Mouse (Mus musculus): Measurements from ENCODE around the gene Cldn19. TPM values are rescaled to one million over a fixed set of nuclear protein-coding genes. Genes with fewer than 3 reads are reported as not detected.
A peak's percentile ranks its signal among the peaks of the same experiment; 100 is the strongest.

The Cldn19 gene
- polyA plus RNA-seq, 1 experiment from 2014 or later = not detected

GRCm38 (mm10) chr4:119239181-119239682, 16.0 kb upstream of the Cldn19 start:
- Histone ChIP-seq H3K4me2 (peak overlapping the region; percentile 63), H3K27me3 (0 out of 2 replicates have a peak, but pooled peaks cover 5% of the 10 kb centered on the region), H3K4me3 (replicated peaks) (peak overlapping the region; percentile 39), H3K36me3 (replicated peaks) (no peaks in the 10 kb centered on the region; the same call in 1 of the 2 replicates), H3K4me1 (replicated peaks) (peaks cover 27% of the 10 kb centered on the region), H3K27ac (replicated peaks) (no peak overlapping the region; the same call in 1 of the 2 replicates), H3K9ac (peak overlapping the region; percentile 30; the same call in 1 of the 2 replicates), H3K9me3 (replicated peaks) (no peaks in the 10 kb centered on the region)
- WGBS (ENCODE audit: insufficient replicate concordance) = 14% methylated on average over 12 of the region's 12 CpGs
- peak; percentile 56 for ATAC-seq (ENCODE audit: insufficient read depth)

GRCm38 (mm10) chr4:119241664-119242063, 13.6 kb upstream of the Cldn19 start:
- peaks cover 6% of the 10 kb centered on the region; the same call in 1 of the 2 replicates for H3K36me3 ChIP-seq (replicated peaks)
- no peak overlapping the region for H3K4me2 ChIP-seq
- 80% methylated on average over 14 of the region's 14 CpGs for WGBS (ENCODE audit: insufficient replicate concordance)
- no peaks in the 10 kb centered on the region for H3K9me3 ChIP-seq (replicated peaks)
- H3K4me1 ChIP-seq (replicated peaks) = peaks cover 22% of the 10 kb centered on the region
- H3K4me3 ChIP-seq (replicated peaks) = no peak overlapping the region
- H3K27ac ChIP-seq (replicated peaks) = no peak overlapping the region
- no peak for ATAC-seq (ENCODE audit: insufficient read depth)
- no peak overlapping the region for H3K9ac ChIP-seq
- no peaks in the 10 kb centered on the region for H3K27me3 ChIP-seq

DNA sequence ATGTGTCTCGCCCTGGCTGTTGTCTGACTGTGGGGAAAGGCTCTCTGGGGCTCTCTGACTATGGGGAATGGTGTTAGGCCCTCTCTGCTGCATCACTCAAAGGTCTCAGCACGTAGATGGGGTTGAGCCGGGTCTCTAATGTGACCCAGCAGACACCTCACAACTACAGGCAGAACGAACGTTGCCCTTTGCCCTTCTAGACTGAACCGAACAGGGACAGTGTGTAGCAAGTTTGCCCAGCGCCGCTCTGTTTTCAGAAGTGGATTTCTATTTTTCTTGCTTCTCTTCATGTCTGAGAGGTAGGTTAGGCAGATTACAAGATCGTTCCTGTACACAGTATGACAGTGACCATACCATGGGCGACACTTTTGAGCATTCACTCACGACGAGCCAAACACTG, 12.6 kb upstream of the Cldn19 start:
- Histone ChIP-seq H3K36me3 (replicated peaks) (peaks cover 6% of the 10 kb centered on the region; the same call in 1 of the 2 replicates), H3K4me2 (no peak overlapping the region), H3K27ac (replicated peaks) (no peak overlapping the region), H3K4me3 (replicated peaks) (no peak overlapping the region), H3K9ac (no peak overlapping the region), H3K27me3 (no peaks in the 10 kb centered on the region), H3K9me3 (replicated peaks) (no peaks in the 10 kb centered on the region), H3K4me1 (replicated peaks) (peaks cover 22% of the 10 kb centered on the region)
- no peak for ATAC-seq (ENCODE audit: insufficient read depth)
- 76% methylated on average over 12 of the region's 12 CpGs for WGBS (ENCODE audit: insufficient replicate concordance)

DNA sequence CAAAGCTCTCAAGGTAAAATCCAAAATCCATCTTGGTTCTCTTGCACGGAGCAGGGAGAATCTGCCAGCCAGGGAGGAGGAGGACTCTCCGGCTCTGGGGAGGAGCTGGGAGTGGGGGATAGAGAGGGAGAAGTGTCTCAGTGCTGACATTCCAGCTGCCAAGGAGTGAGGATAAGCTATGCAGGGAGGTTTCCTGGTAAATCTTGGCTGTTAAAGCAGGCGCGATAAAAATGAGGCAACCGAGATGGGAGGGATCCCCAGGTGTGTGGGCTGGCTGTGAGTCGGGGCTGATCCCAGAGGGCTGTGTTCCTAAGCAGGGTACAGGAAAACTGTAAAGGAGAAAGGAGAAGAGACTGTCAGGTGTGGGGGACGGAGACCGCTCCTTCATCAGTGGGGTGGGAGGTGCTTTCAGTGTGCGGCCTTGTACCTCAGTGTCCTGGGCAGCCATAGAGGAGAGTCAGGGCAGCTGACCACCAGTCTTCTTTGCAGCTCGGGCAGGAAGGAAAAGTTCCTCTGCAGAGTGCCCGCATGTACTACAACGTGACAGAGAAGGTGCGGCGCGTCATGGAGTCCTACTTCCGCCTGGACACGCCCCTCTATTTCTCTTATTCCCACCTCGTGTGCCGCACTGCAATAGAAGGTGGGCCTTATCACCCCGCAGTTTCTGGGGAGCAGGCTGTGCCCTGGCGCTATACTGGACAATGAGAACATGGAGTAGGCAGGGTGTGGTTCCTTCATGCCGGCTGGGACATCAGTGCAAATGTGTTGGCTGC, 10.6 kb upstream of the Cldn19 start:
- ATAC-seq (ENCODE audit: insufficient read depth) = no peak
- no peaks in the 10 kb centered on the region for H3K27me3 ChIP-seq
- no peak overlapping the region for H3K27ac ChIP-seq (replicated peaks)
- peaks cover 9% of the 10 kb centered on the region for H3K4me1 ChIP-seq (replicated peaks)
- WGBS (ENCODE audit: insufficient replicate concordance) = 72% methylated on average over 22 of the region's 22 CpGs
- H3K36me3 ChIP-seq (replicated peaks) = peaks cover 6% of the 10 kb centered on the region
- H3K4me2 ChIP-seq = no peak overlapping the region
- H3K9me3 ChIP-seq (replicated peaks) = no peaks in the 10 kb centered on the region
- no peak overlapping the region for H3K9ac ChIP-seq
- no peak overlapping the region for H3K4me3 ChIP-seq (replicated peaks)

DNA sequence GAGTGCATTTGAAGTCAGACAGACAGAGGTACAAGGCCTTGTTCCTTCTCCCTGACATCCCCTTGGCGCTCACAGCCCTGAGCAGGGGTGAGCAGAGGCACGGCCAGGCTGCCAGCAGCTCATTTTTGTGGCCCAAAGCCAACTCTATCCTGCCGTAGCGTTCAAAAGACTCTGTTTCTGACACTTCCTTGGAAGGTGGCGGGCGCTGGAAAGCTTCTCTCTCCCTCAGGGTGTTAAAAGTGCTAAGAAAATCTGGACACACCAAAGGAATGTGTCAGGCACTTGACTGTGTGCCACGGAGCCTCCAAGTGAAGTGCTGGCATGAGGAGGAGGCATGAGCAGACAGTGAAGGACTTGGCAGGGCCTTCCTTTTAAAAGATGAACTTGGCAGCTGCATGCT, 9.7 kb upstream of the Cldn19 start:
- H3K36me3 ChIP-seq (replicated peaks) = peaks cover 6% of the 10 kb centered on the region
- H3K4me2 ChIP-seq = no peak overlapping the region
- no peaks in the 10 kb centered on the region for H3K9me3 ChIP-seq (replicated peaks)
- ATAC-seq (ENCODE audit: insufficient read depth) = no peak
- no peak overlapping the region for H3K9ac ChIP-seq
- H3K4me1 ChIP-seq (replicated peaks) = 0 out of 2 replicates have a peak, but pooled peaks cover 7% of the 10 kb centered on the region
- no peak overlapping the region for H3K27ac ChIP-seq (replicated peaks)
- 71% methylated on average over 7 of the region's 7 CpGs for WGBS (ENCODE audit: insufficient replicate concordance)
- no peaks in the 10 kb centered on the region for H3K27me3 ChIP-seq
- no peak overlapping the region for H3K4me3 ChIP-seq (replicated peaks)

- no peak overlapping the region for H3K27ac ChIP-seq (replicated peaks)
- H3K9ac ChIP-seq = no peak overlapping the region
- 85% methylated on average over 9 of the region's 9 CpGs for WGBS (ENCODE audit: insufficient replicate concordance)
- no peak for ATAC-seq (ENCODE audit: insufficient read depth)
- H3K4me3 ChIP-seq (replicated peaks) = no peak overlapping the region
- 0 out of 2 replicates have a peak, but pooled peaks cover 7% of the 10 kb centered on the region for H3K4me1 ChIP-seq (replicated peaks)
- H3K27me3 ChIP-seq = no peaks in the 10 kb centered on the region
- H3K36me3 ChIP-seq (replicated peaks) = peaks cover 6% of the 10 kb centered on the region
- H3K9me3 ChIP-seq (replicated peaks) = no peaks in the 10 kb centered on the region
- no peak overlapping the region for H3K4me2 ChIP-seq
Measured at GRCm38 (mm10) chr4:119245961-119246360, 9.3 kb upstream of the Cldn19 start.

GRCm38 (mm10) chr4:119246688-119247225, 8.5 kb upstream of the Cldn19 start:
- Histone ChIP-seq H3K27me3 (no peaks in the 10 kb centered on the region), H3K9me3 (replicated peaks) (no peaks in the 10 kb centered on the region), H3K27ac (replicated peaks) (no peak overlapping the region), H3K4me3 (replicated peaks) (no peak overlapping the region), H3K4me1 (replicated peaks) (0 out of 2 replicates have a peak, but pooled peaks cover 7% of the 10 kb centered on the region), H3K36me3 (replicated peaks) (peaks cover 6% of the 10 kb centered on the region), H3K9ac (no peak overlapping the region), H3K4me2 (no peak overlapping the region)
- 69% methylated on average over 14 of the region's 14 CpGs for WGBS (ENCODE audit: insufficient replicate concordance)
- no peak for ATAC-seq (ENCODE audit: insufficient read depth)

DNA sequence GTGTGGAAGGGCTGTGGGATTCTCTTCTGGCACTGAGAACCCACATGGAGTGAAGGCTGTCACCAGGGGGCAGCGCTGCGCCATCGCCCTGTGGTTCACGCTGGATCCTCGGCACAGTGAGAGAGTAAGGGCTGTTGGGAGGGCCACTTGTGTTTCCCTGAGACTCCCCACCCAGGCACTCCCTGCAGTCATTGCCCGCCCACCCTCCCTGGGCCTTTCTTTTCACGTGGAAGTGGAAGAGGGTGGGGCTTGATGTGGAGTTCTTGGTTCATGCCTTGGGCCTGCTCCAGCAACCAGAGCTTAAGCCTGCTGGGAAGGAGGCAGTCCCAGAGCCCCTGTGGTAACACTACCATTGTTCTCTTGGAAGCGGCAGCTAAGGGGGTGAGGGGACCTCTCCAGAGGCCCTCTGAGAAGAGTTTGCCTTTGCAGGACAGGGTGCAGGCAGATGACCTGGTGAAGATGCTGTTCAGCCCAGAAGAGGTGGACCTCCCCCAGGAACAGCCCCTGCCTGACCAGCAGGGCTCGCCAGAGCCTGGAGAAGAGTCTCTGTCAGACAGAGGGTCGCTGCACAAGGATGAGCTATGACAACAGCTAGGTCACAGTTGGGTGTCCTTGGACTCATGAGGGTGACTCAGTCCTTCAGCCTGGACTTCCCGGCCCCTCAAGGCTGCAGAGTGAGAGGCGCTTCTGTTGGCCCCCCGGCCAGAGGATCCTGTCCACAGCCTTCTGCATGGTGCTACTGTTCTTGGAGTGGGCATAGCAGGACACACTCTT, 7.6 kb upstream of the Cldn19 start:
- Histone ChIP-seq H3K36me3 (replicated peaks) (peaks cover 6% of the 10 kb centered on the region; the same call in 1 of the 2 replicates), H3K9me3 (replicated peaks) (no peaks in the 10 kb centered on the region), H3K9ac (no peak overlapping the region), H3K4me1 (replicated peaks) (no peaks in the 10 kb centered on the region), H3K4me2 (no peak overlapping the region), H3K27ac (replicated peaks) (no peak overlapping the region), H3K27me3 (no peaks in the 10 kb centered on the region), H3K4me3 (replicated peaks) (no peak overlapping the region)
- 34% methylated on average over 13 of the region's 13 CpGs for WGBS (ENCODE audit: insufficient replicate concordance)
- no peak for ATAC-seq (ENCODE audit: insufficient read depth)

DNA sequence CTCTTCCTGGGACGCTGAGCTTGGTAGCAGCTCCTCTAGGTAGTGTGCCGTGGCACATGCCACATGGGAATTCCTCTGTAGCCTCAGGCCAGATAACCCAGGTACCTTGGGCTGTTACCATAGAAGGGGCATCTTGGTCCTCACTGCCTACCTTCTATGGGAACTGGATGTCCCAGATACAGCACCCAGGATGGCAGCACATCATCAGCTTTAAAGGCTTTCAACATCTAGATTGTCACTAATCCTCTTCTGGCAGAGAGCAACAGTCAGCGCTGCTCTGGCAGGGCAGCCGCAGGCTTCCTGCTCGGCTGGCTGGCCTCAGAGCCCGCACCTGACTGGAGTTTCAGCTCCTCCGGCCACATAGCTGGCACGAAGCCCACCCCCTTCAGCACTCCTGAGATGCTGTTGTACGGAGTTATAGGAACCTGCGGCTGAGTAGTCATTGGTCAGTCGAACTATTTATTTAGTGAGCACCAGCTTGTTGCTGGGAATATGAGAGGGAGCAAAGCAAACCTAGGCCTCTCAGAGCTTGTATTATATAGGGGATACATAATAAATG, 6.7 kb upstream of the Cldn19 start:
- H3K36me3 ChIP-seq (replicated peaks) = peaks cover 6% of the 10 kb centered on the region; the same call in 1 of the 2 replicates
- H3K27ac ChIP-seq (replicated peaks) = no peak overlapping the region
- H3K9ac ChIP-seq = no peak overlapping the region
- no peaks in the 10 kb centered on the region for H3K4me1 ChIP-seq (replicated peaks)
- no peak overlapping the region for H3K4me3 ChIP-seq (replicated peaks)
- H3K27me3 ChIP-seq = no peaks in the 10 kb centered on the region
- ATAC-seq (ENCODE audit: insufficient read depth) = no peak
- 67% methylated on average over 11 of the region's 11 CpGs for WGBS (ENCODE audit: insufficient replicate concordance)
- no peak overlapping the region for H3K4me2 ChIP-seq
- H3K9me3 ChIP-seq (replicated peaks) = no peaks in the 10 kb centered on the region

DNA sequence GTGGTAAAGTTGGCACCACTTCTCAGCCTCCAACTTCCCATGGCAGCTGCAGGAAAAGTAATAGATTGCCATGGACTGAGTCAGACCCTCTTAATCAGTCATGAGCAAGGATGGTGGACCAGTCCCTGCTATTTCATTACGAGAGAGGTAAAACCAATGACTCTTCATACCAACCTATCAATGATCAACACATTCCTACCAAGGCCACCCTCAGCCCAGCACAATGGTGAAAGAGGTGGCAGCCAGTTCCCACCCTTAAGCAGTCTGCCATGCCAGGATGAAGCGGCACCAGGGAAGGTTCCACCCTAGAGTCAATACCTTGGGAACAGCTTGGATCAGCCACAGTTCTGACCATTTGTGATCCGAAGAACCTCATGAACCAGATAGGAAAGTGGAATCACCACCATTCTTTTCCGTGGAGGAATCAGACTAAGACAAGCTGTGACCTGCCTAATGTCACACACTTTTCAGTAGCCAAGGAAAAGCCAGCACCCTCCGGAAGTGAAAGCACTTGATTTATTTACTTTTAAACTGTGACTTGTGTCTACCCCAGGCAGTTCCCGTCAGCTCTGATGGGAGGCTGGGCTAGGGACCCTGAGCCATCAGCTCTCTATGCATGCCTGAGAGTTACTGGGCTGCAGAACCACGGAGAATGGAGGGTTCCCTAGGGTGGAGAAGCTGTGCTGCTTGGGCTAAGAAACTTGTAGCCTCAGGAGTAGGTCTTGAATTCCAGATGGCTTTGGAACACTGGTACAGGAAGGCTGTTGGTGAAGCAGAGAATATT, 3.0 kb upstream of the Cldn19 start:
- Histone ChIP-seq H3K4me3 (replicated peaks) (no peak overlapping the region), H3K9ac (no peak overlapping the region), H3K27ac (replicated peaks) (no peak overlapping the region), H3K4me2 (no peak overlapping the region), H3K36me3 (replicated peaks) (no peaks in the 10 kb centered on the region; the same call in 1 of the 2 replicates), H3K9me3 (replicated peaks) (no peaks in the 10 kb centered on the region), H3K27me3 (no peaks in the 10 kb centered on the region), H3K4me1 (replicated peaks) (no peaks in the 10 kb centered on the region)
- ATAC-seq (ENCODE audit: insufficient read depth) = no peak
- WGBS (ENCODE audit: insufficient replicate concordance) = 42% methylated on average over 7 of the region's 7 CpGs

Data from liver, embryonic 15.5 days (tissue).